Mouse (Mus musculus): ENCODE results near the gene Srpk2. TPM values are rescaled to one million over a fixed set of nuclear protein-coding genes. Genes with fewer than 3 reads are reported as not detected.

The Srpk2 gene
- polyA plus RNA-seq (2021; fragmentation: Nextera tagmentation) = 134 and 159 TPM in 2 replicates
- long read RNA-seq, experiment 1, full-length matches to known transcripts = 24 of 168 reads
- long read RNA-seq, experiment 1, partial matches to known transcripts = 79 of 168 reads
- long read RNA-seq, experiment 1, other reads (novel, unspliced or antisense) = 65 of 168 reads
- long read RNA-seq, experiment 2, full-length matches to known transcripts = 1 of 219 reads
- long read RNA-seq, experiment 2, partial matches to known transcripts = 148 of 219 reads
- long read RNA-seq, experiment 2, other reads (novel, unspliced or antisense) = 70 of 219 reads

DNA sequence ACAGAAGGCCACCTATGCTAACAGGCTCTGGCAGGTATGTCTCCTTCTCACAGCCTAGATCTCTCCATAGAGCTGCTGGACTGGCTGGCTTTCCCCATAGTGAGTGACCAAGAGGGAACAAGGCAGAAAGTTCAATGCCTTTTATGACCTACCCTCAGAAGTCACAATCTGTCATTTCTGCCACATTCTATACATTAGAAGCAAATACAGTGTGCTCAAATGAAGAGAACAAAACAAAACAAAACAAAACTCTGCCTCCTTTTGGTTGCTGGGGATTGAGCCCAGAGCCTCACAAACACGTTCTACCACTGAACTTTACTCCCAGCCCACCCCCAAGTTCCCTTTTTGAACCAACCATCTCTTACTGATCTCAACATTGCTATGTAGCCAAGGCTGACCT lies at the start of gene Srpk2:
Gene Srpk2 (minus strand): TSS at position 101 of the 400 bp plus-strand sequence.

Other genes starting within 250 kb of the Srpk2 start
- gene Pus7, start 99.1 kb upstream of the Srpk2 start, polyA plus RNA-seq (2021; fragmentation: Nextera tagmentation) = 5.2 and 5.4 TPM in 2 replicates
- 13.9 and 14.6 TPM in 2 replicates for gene Rint1, start 103.1 kb upstream of the Srpk2 start, polyA plus RNA-seq (2021; fragmentation: Nextera tagmentation)
- 236 and 245 TPM in 2 replicates for gene Tomm7, start 159.5 kb upstream of the Srpk2 start, polyA plus RNA-seq (2021; fragmentation: Nextera tagmentation)

Data from left cerebral cortex, adult 6 months (tissue).